Mouse (Mus musculus) left cerebral cortex, adult 11 months (tissue): ENCODE measurements around the gene Ccdc106.
"Not testable (repeated sequence)": the region's sequence is repeated elsewhere in the genome, so short reads cannot be mapped to it uniquely, and the experiment has no call there.

Experiments used
- DNase-seq: peaks from one replicate; pipeline ENCODE4 v3.0.0; 2022; ENCODE audit warnings: low spot score

Ccdc106 gene

DNA sequence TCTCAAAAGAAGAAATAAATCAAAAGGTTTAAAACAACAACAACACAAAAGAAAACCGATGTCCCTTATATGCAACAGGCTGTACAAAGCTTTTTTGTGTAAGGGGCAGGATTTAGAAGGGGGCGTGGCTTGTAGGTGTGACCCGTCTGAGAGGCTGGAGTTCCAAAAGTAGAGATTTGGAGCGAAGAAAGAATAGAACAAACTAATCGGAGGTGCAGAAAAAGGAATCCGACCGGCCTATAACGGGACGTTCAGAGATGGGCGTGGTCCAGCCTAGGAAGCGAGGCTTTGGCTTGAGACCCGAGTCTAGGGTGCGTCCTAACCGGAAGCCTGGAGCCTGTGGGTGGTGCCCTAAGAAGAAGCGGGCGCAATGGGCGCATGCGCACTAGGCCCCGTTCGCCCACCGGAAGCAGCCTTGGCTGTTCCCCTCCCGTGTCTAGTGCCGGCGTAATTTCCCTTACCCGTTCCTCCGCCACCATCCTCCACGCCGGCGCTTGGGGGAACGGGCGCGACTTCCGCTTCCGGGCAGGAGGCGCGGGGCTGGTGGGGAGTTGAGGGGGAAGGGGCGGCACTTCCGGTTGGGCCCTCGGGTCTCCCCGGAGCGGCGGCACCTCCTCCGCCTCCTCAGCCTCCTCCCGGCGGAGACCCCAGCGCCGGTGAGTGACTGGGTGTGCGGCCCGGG lies at the start of gene Ccdc106, which contains the start of gene Zfp865:
TSS of gene Ccdc106 (plus strand) at position 554 of the 682 bp plus-strand sequence.
TSS of gene Zfp865 (plus strand) at position 377 of the 682 bp plus-strand sequence.
- peak; percentile 98 for DNase-seq

DNA sequence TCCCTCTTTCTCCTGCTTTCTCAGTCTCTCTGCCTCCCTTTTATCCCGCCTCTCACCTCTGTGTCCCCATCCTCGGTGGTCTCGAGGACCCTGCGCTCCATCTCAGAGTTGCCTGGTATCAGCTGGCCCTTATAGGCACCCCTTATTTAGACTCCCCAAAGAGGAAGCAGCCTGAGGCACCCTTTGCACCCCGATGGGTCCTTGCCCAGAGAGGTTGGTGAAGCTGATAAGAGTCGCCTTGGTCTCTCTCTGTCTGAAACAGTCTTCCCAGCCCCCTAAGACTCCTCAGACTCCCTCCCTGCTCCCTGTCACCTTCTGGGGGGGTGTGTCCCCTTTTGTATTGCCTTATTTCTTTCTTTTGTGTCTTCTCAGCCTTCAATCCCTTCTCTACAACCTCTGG lies 49.3 kb upstream of the Ccdc106 start, which contains the start of gene Sbk3:
TSS of gene Sbk3 (minus strand) at position 101 of the 400 bp plus-strand sequence.
- DNase-seq, result no peak

DNA sequence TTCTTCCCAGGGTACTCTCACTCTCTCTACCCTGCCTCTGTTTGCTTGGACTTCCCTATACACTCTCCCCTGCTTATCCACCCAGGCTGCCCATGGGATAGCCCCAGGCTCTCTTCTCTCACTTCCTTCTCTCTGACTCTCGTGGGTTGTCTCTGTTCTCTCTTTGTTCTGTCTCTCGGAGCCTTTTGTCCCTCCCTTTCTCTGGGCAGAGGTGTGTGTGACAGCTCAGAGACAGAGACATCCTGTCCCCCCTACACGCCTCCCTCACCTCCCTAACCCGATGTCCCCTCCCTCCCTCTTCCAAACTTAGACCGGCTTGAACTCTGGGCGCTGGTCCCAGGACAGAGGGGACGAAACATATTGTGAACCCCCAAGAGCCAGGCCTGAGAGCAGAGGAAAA lies 48.6 kb upstream of the Ccdc106 start:
- no peak for DNase-seq

DNA sequence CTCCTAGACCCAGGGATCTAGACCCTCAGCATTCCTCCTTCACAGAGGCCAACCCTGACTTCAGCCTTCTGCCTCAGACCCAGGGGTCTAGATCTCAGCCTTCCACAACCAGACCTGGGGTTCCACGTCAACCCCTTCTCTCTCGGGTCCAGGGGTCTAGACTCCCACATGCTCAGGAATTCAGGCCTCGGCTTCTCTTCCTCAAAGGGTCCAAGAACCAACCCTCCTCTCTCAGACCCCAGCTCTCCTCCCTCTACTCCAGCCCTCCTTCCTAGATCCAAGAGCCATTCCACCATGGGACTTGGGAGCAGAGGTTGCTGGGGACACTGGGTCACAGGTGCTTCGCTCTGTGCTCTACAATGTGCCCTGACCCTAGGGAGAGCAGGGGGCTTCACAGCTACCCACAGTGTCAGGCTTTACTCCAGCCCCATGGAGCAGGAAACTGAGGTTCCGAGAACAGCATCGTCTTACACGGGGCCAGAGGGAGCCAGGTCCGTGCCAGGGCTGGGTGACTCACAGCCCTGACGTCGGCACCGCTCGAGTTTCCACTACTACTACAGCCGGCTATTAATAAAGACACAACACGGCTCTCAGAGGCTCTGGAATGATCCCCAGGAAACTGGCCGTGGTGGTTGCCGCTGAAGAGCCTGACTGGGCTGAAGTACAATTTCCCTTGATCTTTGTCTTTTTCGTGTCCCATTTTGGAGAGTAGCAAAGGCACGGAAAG lies 47.9 kb upstream of the Ccdc106 start:
- no peak for DNase-seq

DNA sequence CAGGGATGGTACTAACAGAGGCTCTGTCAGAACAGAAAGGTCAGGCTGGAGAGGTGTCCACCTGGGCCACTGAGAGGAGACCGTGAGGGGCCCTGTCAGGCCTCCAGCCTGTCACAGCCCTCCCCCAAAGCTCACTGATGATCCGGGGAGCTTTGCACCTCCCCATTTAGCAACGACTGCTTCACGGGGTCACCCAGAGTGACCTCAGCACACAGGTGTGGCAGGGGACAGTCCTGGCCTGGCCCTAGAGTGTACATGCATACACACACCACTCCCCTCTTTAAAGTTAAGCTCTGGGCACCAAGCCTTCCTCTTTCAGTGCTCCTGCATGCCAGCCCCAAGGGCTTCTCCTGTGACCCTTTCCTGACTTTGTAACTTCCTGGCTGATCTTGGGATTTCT lies 44.9 kb upstream of the Ccdc106 start:
- no peak for DNase-seq

DNA sequence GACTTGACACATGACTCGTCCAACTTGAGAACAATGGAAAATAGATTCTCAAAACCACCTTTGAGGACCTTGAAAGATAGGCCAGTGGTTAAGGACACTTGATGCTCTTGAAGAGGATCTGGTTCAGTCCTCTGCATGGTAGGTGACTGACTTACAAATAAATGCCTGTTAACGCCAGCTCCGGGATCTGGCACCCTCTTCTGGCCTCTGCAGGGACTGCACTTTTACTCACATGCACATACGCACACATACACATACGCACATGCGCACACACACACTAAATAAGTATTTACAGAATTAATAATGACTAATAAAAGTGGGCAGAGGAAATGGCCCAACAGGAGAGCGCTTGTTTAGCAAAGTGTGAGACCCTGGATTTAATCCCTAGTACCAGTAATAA lies 43.5 kb upstream of the Ccdc106 start:
- DNase-seq, result no peak

DNA sequence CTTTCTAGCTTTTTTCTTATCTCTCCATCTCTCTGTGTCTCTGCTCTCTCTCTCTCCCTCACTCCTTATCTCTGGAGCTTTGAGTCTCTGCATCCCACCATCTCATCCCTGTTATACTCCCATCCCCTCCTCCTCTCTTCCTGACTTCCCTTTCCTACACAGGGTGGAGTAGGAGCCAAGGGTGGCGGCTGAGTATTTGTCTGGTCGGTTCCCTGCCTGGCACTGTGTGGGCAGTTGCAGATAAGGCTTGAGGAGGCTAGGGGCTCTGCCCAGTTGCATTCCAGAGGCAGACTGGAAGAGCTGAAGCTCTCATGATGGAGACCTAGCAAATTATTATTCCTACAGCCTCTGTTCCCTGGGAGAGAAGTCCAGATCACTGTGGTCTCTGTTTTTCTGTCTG lies 32.1 kb upstream of the Ccdc106 start:
- DNase-seq, result no peak

DNA sequence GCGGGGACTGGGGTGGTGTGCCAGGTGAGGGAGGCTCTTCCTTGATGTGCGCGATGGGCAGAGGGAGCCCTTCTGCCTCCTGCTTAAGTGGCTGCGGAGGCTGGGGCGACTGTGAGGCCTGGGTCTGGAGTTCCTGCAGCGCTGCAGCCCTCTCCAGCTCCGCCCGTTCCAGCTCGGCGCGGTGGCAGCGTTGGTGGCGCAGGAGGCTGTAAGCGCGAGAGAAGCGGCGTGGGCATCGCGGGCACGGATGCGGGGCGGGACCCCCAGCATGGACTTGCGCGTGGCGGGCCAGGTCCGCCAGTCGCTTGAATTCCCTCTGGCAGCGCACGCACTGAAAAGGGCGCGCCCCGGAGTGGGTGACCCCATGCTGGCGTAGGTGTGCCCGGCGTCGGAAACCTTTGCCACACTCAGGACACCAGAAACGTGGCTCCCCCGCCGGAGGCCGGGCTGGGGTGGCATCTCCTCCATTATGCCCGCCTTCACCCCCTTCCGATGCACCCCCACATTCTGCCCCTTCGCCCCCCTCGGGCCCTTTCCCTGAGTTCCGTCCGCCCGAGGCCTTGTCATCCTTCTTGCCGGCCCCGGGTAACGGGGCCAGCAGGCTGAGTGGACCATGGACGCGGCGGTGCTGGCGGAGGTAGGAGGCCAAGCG lies 26.9 kb upstream of the Ccdc106 start:
- no peak for DNase-seq

DNA sequence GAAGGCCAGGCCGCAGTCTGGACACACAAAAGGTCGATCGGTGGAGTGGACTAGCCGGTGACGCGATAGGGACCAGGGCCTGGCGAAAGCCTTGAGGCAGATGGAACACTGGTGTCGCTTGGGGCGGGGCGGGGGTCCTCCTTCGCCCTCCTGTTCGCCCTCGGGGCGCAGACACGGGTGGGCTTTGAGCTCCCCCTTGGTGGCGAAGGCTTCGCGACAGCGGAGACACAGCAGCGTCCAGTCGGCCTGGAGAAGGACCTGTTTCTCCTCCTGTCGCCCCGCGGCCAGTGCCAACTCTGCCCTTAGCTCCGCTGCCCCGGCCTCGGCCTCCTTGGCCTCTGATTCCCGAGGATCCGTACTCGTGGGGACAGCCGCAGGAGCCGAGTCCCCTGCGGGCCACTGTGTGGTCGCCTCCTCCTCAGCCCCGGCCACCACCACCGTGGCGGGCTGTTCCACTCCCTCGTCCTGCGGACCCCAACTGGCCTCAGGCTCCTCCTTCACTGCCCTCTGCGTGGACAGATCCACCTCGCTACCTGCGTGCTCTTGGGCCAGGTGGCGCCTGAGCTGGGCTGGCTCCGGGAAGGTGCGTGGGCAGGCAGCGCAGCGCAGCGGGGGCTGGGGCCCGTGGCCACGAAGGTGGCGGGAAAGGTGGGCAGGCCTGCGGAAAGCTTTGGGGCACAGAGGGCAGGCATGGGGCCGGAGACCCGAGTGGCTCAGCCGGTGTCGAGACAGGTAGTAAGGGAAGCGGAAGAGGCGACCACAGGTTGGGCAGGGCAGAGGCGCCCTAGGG lies 26.2 kb upstream of the Ccdc106 start:
- DNase-seq, result no peak

DNA sequence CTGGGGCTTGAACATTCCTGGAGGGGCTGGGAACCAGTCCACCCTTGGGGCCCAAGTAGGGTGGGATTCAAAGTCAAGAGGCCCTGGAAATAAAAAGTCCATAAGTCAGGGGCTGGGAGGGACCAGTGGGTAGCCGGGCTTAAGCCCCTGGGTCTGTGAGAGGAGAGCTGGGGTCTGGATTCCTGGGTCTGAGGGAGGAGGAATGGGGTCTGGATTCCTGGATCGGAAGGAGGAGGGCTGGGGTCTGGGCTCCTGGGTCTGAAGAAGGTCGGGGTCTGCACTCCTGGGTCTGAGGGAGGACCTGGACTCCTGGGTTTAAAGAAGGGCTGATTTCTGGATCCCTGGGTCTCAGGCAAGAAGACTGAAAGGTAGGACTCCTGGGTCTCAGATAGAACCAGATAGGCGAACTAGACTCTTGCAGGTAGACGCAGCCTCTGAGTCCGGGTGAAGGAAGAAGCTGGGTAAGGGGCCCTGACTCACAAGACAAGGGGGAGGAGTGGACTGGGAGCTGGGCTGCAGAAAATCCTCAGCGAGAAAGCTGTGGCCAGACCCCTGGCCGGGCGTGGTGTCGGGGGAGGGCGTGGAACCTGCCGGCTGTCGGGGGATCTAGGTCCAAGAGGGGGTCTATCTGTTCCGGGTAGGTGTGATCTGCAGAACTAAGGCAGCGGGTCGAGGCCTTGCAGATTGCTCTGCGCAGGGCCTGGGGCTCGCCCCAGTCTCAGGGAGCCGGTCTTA lies 24.9 kb upstream of the Ccdc106 start:
- DNase-seq, result no peak

DNA sequence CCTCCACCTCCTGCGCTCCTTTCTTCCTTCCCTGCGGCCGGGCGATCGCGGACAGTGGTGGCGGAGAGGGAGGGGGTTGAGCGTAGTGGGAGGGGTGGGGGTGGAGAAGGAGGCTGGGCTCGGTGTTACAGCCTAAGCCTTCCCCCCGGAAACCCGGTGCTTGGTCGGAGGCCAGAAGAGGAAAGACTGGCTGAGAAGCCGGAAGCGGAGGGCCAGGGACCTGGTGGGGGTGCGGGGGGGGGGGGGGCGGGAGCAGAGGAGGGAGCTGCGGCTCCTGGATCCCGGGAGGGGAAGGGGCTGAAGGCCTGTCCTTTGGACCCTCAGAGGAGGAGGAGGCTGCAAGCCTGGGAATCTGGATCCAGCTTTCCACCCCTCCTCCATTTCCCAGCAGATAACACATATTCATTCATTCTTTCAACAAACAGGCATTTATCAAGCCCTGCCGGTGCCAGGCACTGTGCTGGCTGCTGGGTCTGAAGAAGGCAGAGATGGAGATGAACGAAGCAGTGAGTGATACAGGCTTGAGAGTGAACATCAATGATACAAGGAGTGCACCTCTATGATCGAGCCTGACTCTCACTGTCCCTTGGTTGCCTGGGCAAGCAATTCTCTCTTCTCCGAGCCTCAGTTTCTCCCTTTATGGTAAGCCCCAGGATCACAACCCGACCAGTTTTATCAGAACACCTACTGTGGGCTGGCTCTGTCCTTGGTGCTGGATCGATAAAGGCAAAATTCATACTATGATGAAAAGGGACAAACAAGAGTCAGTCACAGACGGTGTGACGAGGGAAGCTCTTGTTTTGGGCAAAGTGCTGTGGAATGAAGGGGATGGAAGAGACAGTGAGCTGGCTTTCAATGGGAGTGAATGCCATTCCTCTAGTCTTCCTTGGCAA lies 24.1 kb upstream of the Ccdc106 start, which contains the start of gene Zfp579:
TSS of gene Zfp579 (minus strand) at position 156 of the 893 bp plus-strand sequence.
- no peak for DNase-seq

DNA sequence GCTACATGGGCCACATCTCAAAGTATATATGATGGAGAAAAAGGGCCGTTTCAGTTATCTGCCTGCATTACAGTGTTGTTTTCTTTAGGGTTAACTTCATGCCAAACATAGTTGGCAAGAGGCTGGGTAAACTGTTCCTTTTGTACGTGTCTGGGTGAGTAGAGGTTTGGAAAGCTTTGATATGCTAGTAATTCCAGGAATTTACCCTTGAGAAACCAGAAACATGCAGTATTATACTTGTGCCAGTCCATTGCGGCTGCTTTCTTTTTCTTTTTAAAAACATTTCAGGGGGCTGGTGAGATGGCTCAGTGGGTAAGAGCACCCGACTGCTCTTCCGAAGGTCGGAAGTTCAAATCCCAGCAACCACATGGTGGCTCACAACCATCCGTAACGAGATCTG lies 23.4 kb upstream of the Ccdc106 start:
- no peak for DNase-seq

DNA sequence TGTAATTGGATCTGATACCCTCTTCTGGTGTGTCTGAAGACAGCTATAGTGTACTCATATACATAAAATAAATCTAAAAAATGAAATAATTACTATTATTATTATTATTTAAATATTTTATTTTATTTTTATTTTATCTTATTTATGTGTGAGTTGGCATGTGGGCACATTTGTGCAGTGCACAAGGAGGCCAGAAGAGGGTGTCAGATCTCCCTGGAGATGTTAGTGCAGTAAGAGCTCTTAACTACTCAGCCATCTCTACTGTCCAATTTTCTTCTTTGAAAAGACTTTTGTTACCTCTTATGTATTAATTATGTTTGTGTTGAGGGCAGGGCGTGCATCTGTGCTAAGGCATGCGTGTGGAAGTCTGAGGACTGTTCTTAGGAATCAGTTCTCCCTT lies 20.5 kb upstream of the Ccdc106 start:
- DNase-seq, result no peak

DNA sequence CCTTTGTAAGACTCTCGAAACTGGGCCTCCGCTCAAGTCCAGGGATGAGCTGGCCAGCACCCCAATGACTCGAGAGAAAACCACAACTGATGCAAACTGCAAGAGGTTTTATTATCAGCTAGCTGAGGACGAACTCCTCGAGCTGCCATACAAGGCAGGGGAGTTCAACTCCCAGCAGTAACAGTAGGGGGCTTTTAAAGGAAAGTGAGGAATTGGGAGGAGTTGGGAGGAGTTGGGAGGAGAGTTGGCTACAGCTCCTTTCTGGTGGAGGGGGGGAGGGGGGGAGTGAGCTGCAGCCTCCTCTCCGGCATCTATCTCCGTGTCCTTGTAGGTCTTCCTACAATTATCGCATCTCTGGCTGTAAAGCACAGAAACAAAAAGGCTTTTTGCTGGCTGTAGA lies 17.5 kb upstream of the Ccdc106 start:
- DNase-seq, result not testable (repeated sequence)

DNA sequence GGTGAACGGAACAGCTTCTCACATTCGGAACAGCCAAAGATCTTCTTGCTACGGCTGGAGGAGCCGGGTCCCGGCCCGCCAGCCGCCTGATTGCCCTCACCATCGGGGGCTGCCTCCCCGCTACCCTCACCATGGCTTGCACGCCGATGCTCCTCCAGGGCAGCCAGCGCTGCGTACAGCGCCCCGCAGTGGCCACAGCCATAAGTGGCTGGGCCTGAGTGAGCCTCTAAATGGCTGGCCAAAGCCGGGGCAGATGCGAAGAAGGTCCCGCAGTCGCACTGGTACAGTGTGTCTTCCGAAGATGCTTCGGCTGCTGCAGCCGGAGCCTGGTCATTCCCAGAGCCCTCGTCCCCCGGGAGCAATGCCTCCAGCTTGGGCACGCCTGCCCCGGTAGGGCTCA lies 12.1 kb upstream of the Ccdc106 start:
- DNase-seq, result no peak

DNA sequence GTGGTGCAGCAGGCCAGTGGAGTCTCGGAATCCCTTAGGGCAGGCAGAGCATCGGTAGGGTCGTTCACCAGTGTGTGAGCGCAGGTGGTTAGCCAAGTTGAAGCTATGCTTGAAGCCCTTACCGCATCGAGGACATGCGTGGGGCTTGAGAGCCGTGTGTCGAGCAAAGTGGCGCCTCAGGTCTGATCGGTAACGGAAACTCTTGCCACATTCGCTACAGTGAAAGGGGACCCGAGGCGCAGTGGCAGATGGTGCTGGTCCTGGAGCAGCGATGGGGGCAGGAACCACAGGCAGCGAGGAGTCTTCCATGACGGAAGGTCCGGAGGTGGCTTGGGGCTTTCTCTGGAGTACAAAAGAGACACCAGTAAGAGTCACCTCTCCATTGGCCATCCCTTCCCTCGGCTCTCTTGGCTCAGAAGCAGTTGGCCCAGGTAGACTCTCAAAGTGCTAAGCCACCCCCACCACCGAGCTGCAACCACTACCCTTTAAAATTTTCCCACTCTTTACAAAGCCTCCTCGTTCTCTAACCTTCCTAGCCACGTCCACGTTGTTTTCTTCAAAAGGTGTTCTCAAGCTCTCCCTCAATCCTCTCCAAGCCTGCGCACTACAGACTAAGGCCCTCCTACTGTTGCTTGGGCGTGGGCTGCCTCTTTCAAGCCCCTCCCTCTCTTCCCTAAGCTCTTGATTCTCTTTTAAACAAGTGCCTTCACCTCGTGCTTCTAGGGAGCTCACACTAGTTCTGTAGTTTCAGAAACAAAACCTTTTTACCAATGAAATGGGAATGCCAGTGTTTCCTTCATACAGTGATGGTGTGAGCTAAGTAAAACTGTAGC lies 7.5 kb upstream of the Ccdc106 start:
- DNase-seq, result no peak

DNA sequence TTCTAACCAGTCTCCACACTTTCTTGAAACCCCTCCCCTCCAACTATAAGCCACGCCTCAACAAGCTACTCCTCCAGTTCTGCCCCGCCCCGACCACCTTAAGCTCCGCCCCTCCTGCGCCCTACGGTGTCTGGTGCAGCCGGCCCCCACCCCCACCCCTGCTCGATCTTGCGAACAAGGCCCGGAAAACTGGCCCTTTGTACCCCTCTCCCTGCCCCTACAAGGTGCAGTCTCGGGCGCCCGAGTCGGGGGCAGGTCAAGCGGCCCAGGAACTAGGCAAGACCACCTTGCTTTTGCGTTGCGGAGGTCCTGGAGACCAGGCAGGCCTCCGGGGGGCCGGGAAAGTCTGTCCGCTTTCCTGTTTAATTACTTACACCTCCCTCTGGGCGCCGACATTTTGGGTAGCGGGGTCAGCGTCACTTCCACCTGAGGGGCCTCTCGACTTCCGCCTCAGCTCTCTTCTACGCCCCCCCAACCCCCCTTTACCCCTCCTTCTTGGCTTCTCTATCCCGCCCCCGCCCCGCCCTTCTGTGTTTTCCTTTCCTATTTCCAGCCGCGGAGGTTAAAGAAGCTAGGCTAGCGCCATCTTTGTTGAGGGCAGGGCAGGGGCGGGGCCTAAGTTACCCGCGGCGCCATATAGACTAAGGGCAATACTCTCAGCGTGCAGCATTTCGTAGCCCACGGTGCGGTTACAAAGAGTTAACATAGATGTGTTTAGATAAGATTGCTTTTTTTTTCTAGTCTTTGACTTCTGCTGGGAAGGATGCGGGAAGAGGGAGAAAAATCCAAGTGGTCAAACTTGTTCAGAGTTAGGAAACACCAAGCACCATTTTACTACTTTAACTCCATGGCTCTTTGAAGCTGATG lies 5.9 kb upstream of the Ccdc106 start, which contains the start of the genes Zfp524 and Fiz1:
TSS of gene Zfp524 (plus strand) at position 165 of the 867 bp plus-strand sequence.
TSS of gene Fiz1 (minus strand) at position 447 of the 867 bp plus-strand sequence.
- DNase-seq, result peak; percentile 96
